Mouse (Mus musculus) layer of hippocampus, postnatal 25 days (tissue): ENCODE results near the gene Slamf8. TPM values are rescaled to one million over a fixed set of nuclear protein-coding genes. Genes with fewer than 3 reads are reported as not detected.

Experiments
- DNase-seq, 2 experiments: peaks; one replicate each; pipeline ENCODE4 v3.0.0; 2022; ENCODE audit warnings: mixed read lengths in 2 of 2, low spot score in 1 of 2; ENCODE audit errors: extremely low spot score in 1 of 2
- total RNA-seq, 2 experiments: library from RNA; stranded (reverse); gene quantifications; 2 replicates each; pipeline ENCODE4 v1.2.3; 2021

The Slamf8 gene
- total RNA-seq, 2 experiments from 2014 or later, result not detected

DNA sequence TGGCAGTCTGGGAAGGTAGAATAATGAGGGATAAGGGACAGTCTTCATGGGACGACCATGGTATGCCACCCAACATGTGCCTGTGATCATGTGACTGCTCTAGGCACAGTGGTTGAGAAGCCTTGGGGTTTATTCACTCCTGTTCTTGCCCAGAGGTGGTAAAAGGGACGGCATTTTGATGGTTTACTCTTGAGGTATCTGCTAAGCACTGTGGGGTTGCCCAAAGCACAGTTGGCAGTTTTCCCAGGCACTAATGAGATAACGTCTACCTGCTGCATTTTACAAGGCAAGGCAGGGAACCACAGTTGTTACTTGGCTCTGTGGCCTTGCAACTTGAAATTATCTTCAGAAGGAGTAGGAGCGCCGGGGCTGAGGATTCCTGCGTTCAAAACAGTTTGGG is 50.5 kb downstream of the Slamf8 start:
- no peak for DNase-seq

- no peak for DNase-seq
Measured at GRCm38 (mm10) chr1:172535116-172535515, 55.3 kb downstream of the Slamf8 start.

- DNase-seq, result no peak
Measured at GRCm38 (mm10) chr1:172532551-172532950, 57.8 kb downstream of the Slamf8 start.

Other genes starting within 250 kb of the Slamf8 start
- 10 to 100 TPM; 84.0 to 88.1 TPM for gene Kcnj10, start 249.4 kb downstream of the Slamf8 start, total RNA-seq
- 1 to 10 TPM; 8.6 to 8.9 TPM for gene Pigm, start 214.0 kb downstream of the Slamf8 start, total RNA-seq
- not detected for gene Slamf9, start 115.2 kb downstream of the Slamf8 start, total RNA-seq
- 1 to 10 TPM; 5.6 to 8.2 TPM for gene Igsf9, start 108.8 kb downstream of the Slamf8 start, total RNA-seq
- gene Tagln2, start 90.5 kb downstream of the Slamf8 start, total RNA-seq, result 10 to 100 TPM; 10.4 to 12.1 TPM
- 1 to 10 TPM; 3.1 to 3.9 TPM for gene Cfap45, start 69.8 kb downstream of the Slamf8 start, total RNA-seq
- under 1 TPM; 0.39 to 0.56 TPM for gene Vsig8, start 34.6 kb downstream of the Slamf8 start, total RNA-seq
- gene Fcrl6, start 12.0 kb upstream of the Slamf8 start, total RNA-seq, result not detected
- gene Dusp23, start 42.4 kb upstream of the Slamf8 start, total RNA-seq, result 1 to 10 TPM; 6.8 to 8.8 TPM
- gene Crp, start 107.5 kb upstream of the Slamf8 start, total RNA-seq, result not detected